26 mouse cellular contexts compared by ENCODE assay signal in genomic region chr8:72006763-72007162, GRCm38 (mm10). TPM values are rescaled to one million over a fixed set of nuclear protein-coding genes. Genes with fewer than 3 reads are reported as not detected.
"Had no signal": no experiment of that assay in that cellular context is flagged by ENCODE, and none has a peak within 500 bp of the region (broad histone marks: within the 10 kb centered on the region; RNA-seq: fewer than 3 reads in every experiment).

No protein-coding gene starts in this region.

- DNase-seq: heart, postnatal 10 days; heart, postnatal 14 days; heart, postnatal 36 days; heart, postnatal 4 days; kidney, adult 11 months; kidney, adult 18-20 months; kidney, adult 2 months; kidney, adult 8-10 months; kidney, adult 9 months; kidney, postnatal 10 days; kidney, postnatal 14 days; kidney, postnatal 25 days; kidney, postnatal 36 days; kidney, postnatal 4 days; layer of hippocampus, adult 9-11 months; layer of hippocampus, postnatal 36 days had no signal

RNA-seq across cellular contexts. Expression of gene Cyp4f18, which starts 2.7 kb away (rescaled TPM):
- total RNA-seq: hindbrain, postnatal 0 days; layer of hippocampus, adult 18-20 months; layer of hippocampus, adult 2 months; layer of hippocampus, adult 8-10 months; layer of hippocampus, postnatal 10 days; layer of hippocampus, postnatal 14 days; layer of hippocampus, postnatal 25 days; layer of hippocampus, postnatal 36 days; left cerebral cortex, adult 18-20 months had no signal

RNA-seq across cellular contexts. Expression of gene Olfr372, which starts 34.3 kb away (rescaled TPM):
- total RNA-seq: heart, postnatal 10 days; heart, postnatal 14 days; heart, postnatal 25 days; heart, postnatal 36 days; heart, postnatal 4 days; hematopoietic stem cell, adult 5-6 weeks; hindbrain, postnatal 0 days; layer of hippocampus, adult 18-20 months; layer of hippocampus, adult 2 months; layer of hippocampus, adult 8-10 months; layer of hippocampus, postnatal 10 days; layer of hippocampus, postnatal 14 days; layer of hippocampus, postnatal 25 days; layer of hippocampus, postnatal 36 days; left cerebral cortex, adult 18-20 months had no signal
